Mouse (Mus musculus): ENCODE measurements around the gene Lrrk1.

DNA sequence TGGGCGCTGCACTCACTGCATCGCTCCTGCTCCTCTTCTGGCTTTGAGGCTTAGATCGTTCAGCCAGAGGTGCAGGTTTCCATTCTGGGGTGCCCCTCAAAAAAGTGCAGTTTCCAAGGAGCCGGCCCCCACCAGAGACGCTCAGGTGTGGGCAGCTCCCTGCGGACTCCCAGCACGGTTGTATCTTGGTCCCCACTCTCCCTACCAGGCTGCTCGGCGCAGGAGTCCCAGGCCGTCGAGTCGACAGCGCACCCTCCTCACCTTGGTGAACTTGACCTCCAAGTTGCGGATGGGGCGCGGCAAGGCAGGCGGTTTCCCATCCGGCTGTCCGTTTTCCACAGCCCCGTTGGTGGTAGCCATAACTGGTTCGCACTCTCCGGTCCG is 38.9 kb upstream of the Lrrk1 start:
- no peak for TF ChIP-seq CTCF (IDR thresholded peaks at IDR 0.05; ENCODE audit: low read depth, low read length)
- TF ChIP-seq GATA1 (IDR thresholded peaks at IDR 0.05; ENCODE audit: borderline replicate concordance, low read length) = no peak
- no peak for TF ChIP-seq POLR2AphosphoS5 (IDR thresholded peaks at IDR 0.05; ENCODE audit: insufficient replicate concordance, low read depth, low read length)
- no peak for TF ChIP-seq TAL1 (conservative IDR thresholded peaks at IDR 0.05; ENCODE audit: low read depth, low read length)
- no peak for TF ChIP-seq GATA2 (IDR thresholded peaks at IDR 0.05; ENCODE audit: borderline replicate concordance, low read depth, low read length)

Measured in G1E (cell line).